Mouse (Mus musculus) stomach, postnatal 0 days (tissue): ENCODE measurements around the gene Ptk7. TPM values are rescaled to one million over a fixed set of nuclear protein-coding genes. Genes with fewer than 3 reads are reported as not detected.

ENCODE experiments used
- ATAC-seq: fragments of 200-750 bp; cut with Nextera tagmentation; 2 replicates; pipeline ENCODE4 v1.8.0; 2017; ENCODE audit not compliant: low FRiP score, low TSS enrichment
- DNase-seq: peaks from one replicate; pipeline ENCODE4 v3.0.0-alpha.2; 2016; ENCODE audit warnings: low spot score
- H3K27ac ChIP-seq: fragments of 300-500 bp; sonication (generic); replicated peaks from 2 replicates; pipeline ENCODE4 v1.5.1; 2014; ENCODE audit warnings: mild to moderate bottlenecking, control low read depth
- H3K27me3 ChIP-seq: fragments of 300-500 bp; sonication (generic); 2 replicates; pipeline ENCODE4 v1.6.1; 2014; ENCODE audit warnings: low read length; ENCODE audit not compliant: control insufficient read depth, insufficient read depth
- H3K36me3 ChIP-seq: fragments of 300-500 bp; sonication (generic); 2 replicates; pipeline ENCODE4 v1.6.1; 2014; ENCODE audit warnings: low read length, mixed read lengths; ENCODE audit not compliant: control insufficient read depth, insufficient read depth
- H3K4me1 ChIP-seq: fragments of 300-500 bp; sonication (generic); replicated peaks from 2 replicates; pipeline ENCODE4 v1.6.1; 2014; ENCODE audit warnings: antibody characterized with exemption; ENCODE audit not compliant: control insufficient read depth, insufficient read depth
- H3K4me2 ChIP-seq: fragments of 300-500 bp; sonication (generic); replicated peaks from 2 replicates; pipeline ENCODE4 v1.6.1; 2014; ENCODE audit warnings: low read depth, mild to moderate bottlenecking, control low read depth, moderate library complexity
- H3K4me3 ChIP-seq: fragments of 300-500 bp; sonication (generic); 2 replicates; pipeline ENCODE4 v1.5.1; 2014; ENCODE audit warnings: low read depth, low read length, control low read depth
- H3K9ac ChIP-seq: fragments of 300-500 bp; sonication (generic); 2 replicates; pipeline ENCODE4 v1.6.1; 2014; ENCODE audit warnings: mild to moderate bottlenecking, low read length, control low read depth, mixed read lengths
- H3K9me3 ChIP-seq: fragments of 300-500 bp; sonication (generic); 2 replicates; pipeline ENCODE4 v1.6.1; 2016; ENCODE audit warnings: low read length; ENCODE audit not compliant: control insufficient read depth
- CTCF ChIP-seq: IDR thresholded peaks from 2 replicates; pipeline ENCODE4 v1.5.1; 2016; ENCODE audit warnings: antibody characterized with exemption, low read depth, mild to moderate bottlenecking, moderate library complexity
- EP300 ChIP-seq: optimal IDR thresholded peaks from 2 replicates; pipeline ENCODE3; 2016; ENCODE audit warnings: antibody characterized with exemption
- WGBS: fragments of 180-500 bp; shearing (Covaris S2); extraction: QIAGEN DNeasy Blood & Tissue Kit; methylation state at CpG from one replicate; pipeline ENCODE4 v1.1.7; 2014; 5-methylcytosine and 5-hydroxymethylcytosine counted together
- microRNA-seq: library from miRNA; unstranded; fragments of <30 nt; microRNA quantifications from one replicate; pipeline ENCODE4, GENCODE M21; 2016
- polyA plus RNA-seq: library from polyadenylated mRNA; unstranded; fragments of >200 nt; fragmentation: Nextera tagmentation; extraction: Ambion mirVana; gene quantifications from 2 replicates; pipeline ENCODE4 v1.2.1, GENCODE M21; 2015

Gene Ptk7
- polyA plus RNA-seq, 1 experiment from 2014 or later: 29.4 TPM

DNA sequence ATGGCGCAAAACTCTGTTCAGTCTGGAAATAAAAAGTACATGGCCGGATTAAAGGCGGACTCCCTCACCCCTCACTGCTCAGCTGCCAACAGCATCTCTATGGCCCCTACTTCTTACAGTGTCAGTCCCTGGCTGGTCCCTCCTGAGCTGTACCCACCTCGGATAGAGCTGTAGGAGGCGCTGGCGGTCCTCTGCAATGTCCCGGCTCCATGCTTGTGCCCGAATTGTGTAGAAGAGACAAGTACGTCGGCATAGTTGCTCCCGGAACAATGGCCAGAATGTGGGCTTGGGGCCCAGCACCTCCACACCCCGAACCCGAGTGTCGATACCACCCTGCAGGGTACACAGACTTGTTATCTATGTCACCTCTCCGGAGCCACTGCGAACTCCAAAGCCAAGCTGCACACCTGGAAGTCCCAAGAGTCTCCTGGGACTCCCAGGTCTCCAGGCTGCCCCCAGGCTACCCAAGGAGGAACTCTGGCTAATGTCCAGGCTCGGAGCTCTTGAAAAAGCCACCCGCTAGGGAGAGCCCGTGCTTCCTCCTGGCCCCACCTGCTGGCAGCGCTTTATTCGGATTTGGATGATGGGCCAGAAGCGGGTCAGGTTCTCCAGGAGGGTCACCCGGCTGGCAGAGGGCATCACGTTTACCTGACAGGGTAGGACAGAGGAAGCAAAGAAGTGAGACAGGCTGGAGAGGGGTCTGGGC, 107.2 kb downstream of the Ptk7 start:
- 39% methylated on average over 24 of the region's 24 CpGs for WGBS
- Histone ChIP-seq H3K27ac (no peak overlapping the region), H3K4me2 (no peak overlapping the region), H3K9ac (no peak overlapping the region), H3K4me1 (no peaks in the 10 kb centered on the region), H3K4me3 (no peak overlapping the region), H3K36me3 (no peaks in the 10 kb centered on the region), H3K9me3 (no peaks in the 10 kb centered on the region), H3K27me3 (no peaks in the 10 kb centered on the region)
- DNase-seq (no peak), ATAC-seq (no peak)
- TF ChIP-seq EP300 (no peak), CTCF (peak; percentile 59)

DNA sequence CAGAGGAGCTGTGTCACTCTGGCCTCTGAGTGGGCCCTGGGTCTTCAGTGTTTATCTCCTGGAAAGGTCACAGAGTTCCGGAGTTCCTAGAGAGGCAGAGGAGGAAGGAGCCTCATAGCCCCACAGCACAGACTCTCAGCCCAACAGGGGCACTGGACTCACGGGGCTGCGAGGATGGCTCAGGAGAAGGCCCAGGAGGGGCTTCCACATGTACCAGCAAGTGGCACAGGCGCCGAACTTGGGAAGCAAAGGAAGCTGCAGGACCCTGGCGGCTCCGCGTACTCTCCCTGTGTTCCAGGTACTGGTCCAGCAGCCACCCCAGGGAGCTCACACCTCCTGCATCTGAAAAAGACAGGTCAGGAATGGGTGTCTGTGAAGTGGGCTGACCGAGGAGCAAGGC, 108.1 kb downstream of the Ptk7 start:
- Histone ChIP-seq H3K4me2 (peak overlapping the region; percentile 31), H3K4me1 (no peaks in the 10 kb centered on the region), H3K27me3 (no peaks in the 10 kb centered on the region), H3K27ac (no peak overlapping the region), H3K4me3 (no peak overlapping the region), H3K36me3 (no peaks in the 10 kb centered on the region), H3K9me3 (no peaks in the 10 kb centered on the region), H3K9ac (peak overlapping the region; percentile 35; the same call in 1 of the 2 replicates)
- WGBS: 77% methylated on average over 9 of the region's 9 CpGs
- DNase-seq (no peak), ATAC-seq (no peak)
- TF ChIP-seq CTCF: no peak
- TF ChIP-seq EP300: no peak

DNA sequence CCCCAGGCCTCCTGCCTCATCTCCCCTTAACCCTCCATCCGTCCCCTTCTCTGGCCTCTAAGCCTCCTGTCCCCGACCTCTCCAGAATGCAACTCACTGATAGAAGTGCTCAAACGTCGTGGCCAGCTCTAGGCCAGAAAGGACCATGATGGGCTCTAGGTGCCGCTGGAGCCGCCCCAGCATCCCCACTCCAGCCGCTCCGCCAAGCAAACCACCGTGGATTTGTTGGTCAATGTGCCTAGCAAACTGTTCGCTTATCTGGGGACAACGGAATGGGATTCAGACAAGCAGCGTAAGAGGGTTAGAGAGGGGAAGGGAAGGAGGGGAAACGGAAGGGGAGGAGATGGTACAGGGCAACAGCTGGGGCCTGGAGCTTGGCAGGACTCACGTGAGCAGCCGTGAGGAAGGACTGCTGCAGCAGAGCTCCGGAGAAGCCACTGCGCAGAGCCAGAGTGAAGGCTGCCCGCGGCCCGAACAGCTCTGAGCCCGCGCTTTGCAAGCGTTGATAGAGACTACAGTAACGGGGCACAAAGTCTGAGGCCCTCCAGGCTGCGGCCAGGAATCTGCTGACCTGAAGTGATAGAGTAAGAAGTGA, 108.8 kb downstream of the Ptk7 start:
- H3K27me3 ChIP-seq: no peaks in the 10 kb centered on the region
- DNase-seq (no peak), ATAC-seq (no peak)
- WGBS: 35% methylated on average over 25 of the region's 25 CpGs
- no peaks in the 10 kb centered on the region for H3K9me3 ChIP-seq
- peak overlapping the region; percentile 17; the same call in 1 of the 2 replicates for H3K4me3 ChIP-seq
- peak overlapping the region; percentile 31 for H3K4me2 ChIP-seq
- no peak overlapping the region for H3K27ac ChIP-seq
- H3K9ac ChIP-seq: peak overlapping the region; percentile 35
- no peaks in the 10 kb centered on the region for H3K36me3 ChIP-seq
- H3K4me1 ChIP-seq: no peaks in the 10 kb centered on the region
- no peak for TF ChIP-seq EP300
- no peak for TF ChIP-seq CTCF

GRCm38 (mm10) chr17:46519971-46520370, 109.3 kb downstream of the Ptk7 start:
- H3K4me2 ChIP-seq: peak overlapping the region; percentile 31
- no peaks in the 10 kb centered on the region for H3K27me3 ChIP-seq
- no peak overlapping the region; the same call in 1 of the 2 replicates for H3K9ac ChIP-seq
- no peaks in the 10 kb centered on the region for H3K9me3 ChIP-seq
- H3K4me3 ChIP-seq: no peak overlapping the region; the same call in 1 of the 2 replicates
- ATAC-seq (no peak), DNase-seq (no peak)
- TF ChIP-seq CTCF (no peak), EP300 (no peak)
- no peaks in the 10 kb centered on the region for H3K36me3 ChIP-seq
- no peak overlapping the region for H3K27ac ChIP-seq
- no peaks in the 10 kb centered on the region for H3K4me1 ChIP-seq
- WGBS: 67% methylated on average over 10 of the region's 10 CpGs

Small RNAs within 50 kb of the gene (microRNA-seq; reads per million reads assigned to microRNA genes)
- not detected for gene Mir6976

Other genes with a start within 250 kb of the Ptk7 start
- 2.9 and 3.5 TPM in 2 replicates for gene Zfp318, start 245.8 kb downstream of the Ptk7 start, polyA plus RNA-seq
- gene Crip3, start 200.6 kb downstream of the Ptk7 start, polyA plus RNA-seq: 0.23 and 0.24 TPM in 2 replicates
- not detected in 2 replicates for gene Slc22a7, start 191.0 kb downstream of the Ptk7 start, polyA plus RNA-seq
- gene Ttbk1, start 141.8 kb downstream of the Ptk7 start, polyA plus RNA-seq: 0.13 and 0.15 TPM in 2 replicates
- 23.8 and 24.7 TPM in 2 replicates for gene Dnph1, start 132.8 kb downstream of the Ptk7 start, polyA plus RNA-seq
- gene Cul9, start 83.1 kb downstream of the Ptk7 start, polyA plus RNA-seq: 1.9 and 2.6 TPM in 2 replicates
- 3.7 and 4.3 TPM in 2 replicates for gene Srf, start 73.3 kb downstream of the Ptk7 start, polyA plus RNA-seq
- 34.5 and 34.8 TPM in 2 replicates for gene Klc4, start 16.5 kb upstream of the Ptk7 start, polyA plus RNA-seq
- gene Mrpl2, start 16.7 kb upstream of the Ptk7 start, polyA plus RNA-seq: 96.4 and 98.8 TPM in 2 replicates
- gene Cul7, start 20.8 kb upstream of the Ptk7 start, polyA plus RNA-seq: 12.9 and 14.0 TPM in 2 replicates
- 37.2 and 38.1 TPM in 2 replicates for gene Rrp36, start 44.8 kb upstream of the Ptk7 start, polyA plus RNA-seq
- gene Mea1, start 49.3 kb upstream of the Ptk7 start, polyA plus RNA-seq: 142 and 146 TPM in 2 replicates
- 73.7 and 75.0 TPM in 2 replicates for gene Klhdc3, start 51.4 kb upstream of the Ptk7 start, polyA plus RNA-seq
- 27.2 and 30.3 TPM in 2 replicates for gene Ppp2r5d, start 75.6 kb upstream of the Ptk7 start, polyA plus RNA-seq
- gene Pex6, start 82.0 kb upstream of the Ptk7 start, polyA plus RNA-seq: 9.8 and 11.8 TPM in 2 replicates
- gene Gnmt, start 99.7 kb upstream of the Ptk7 start, polyA plus RNA-seq: 2.1 and 3.1 TPM in 2 replicates
- 39.0 and 39.9 TPM in 2 replicates for gene Cnpy3, start 122.7 kb upstream of the Ptk7 start, polyA plus RNA-seq
- 0.50 TPM in 2 replicates for gene Ptcra, start 134.2 kb upstream of the Ptk7 start, polyA plus RNA-seq
- gene 2310039H08Rik, start 143.1 kb upstream of the Ptk7 start, polyA plus RNA-seq: 113 and 117 TPM in 2 replicates
- 93.7 and 95.0 TPM in 2 replicates for gene Rpl7l1, start 153.2 kb upstream of the Ptk7 start, polyA plus RNA-seq
- gene Bicral, start 229.0 kb upstream of the Ptk7 start, polyA plus RNA-seq: 2.3 and 2.8 TPM in 2 replicates